Mouse (Mus musculus): ENCODE measurements around the gene Lrrc25. TPM values are rescaled to one million over a fixed set of nuclear protein-coding genes. Genes with fewer than 3 reads are reported as not detected.
A peak's percentile ranks its signal among the peaks of the same experiment; 100 is the strongest.

The Lrrc25 gene
- total RNA-seq, 1 experiment = 0.13 TPM

GRCm38 (mm10) chr8:70591569-70591968 is 24.4 kb upstream of the Lrrc25 start:
- H3K9me3 ChIP-seq (ENCODE audit: control insufficient read depth, insufficient read depth, low read depth, low read length) = no peaks in the 10 kb centered on the region
- peak overlapping the region in 1 of 2 experiments; percentile 25; a peak in 1 of 4 replicates for H3K4me3 ChIP-seq (ENCODE audit: insufficient read depth in 1 of 2, low read depth in 1 of 2, low read length in 2 of 2, poor library complexity in 1 of 2, severe bottlenecking in 1 of 2)
- no peak for DNase-seq (ENCODE audit: low read depth, low spot score)
- H3K36me3 ChIP-seq (ENCODE audit: control insufficient read depth, insufficient read depth, low read length, poor library complexity, severe bottlenecking) = peaks cover 26% of the 10 kb centered on the region
- peaks cover 2 to 25% of the 10 kb centered on the region in 2 experiments; a peak in 1 of 4 replicates for H3K4me1 ChIP-seq (ENCODE audit: control insufficient read depth in 2 of 2, insufficient read depth in 2 of 2, low read length in 2 of 2, poor library complexity in 1 of 2)
- in situ Hi-C loops (cut with MboI; ENCODE audit: low sequenced_read_pairs in 2 of 2, unreplicated experiment in 2 of 2) = no loop called here
- H3K9ac ChIP-seq (ENCODE audit: insufficient read depth, low read depth, low read length, poor library complexity, severe bottlenecking) = no peak overlapping the region
- TF ChIP-seq HCFC1 (IDR thresholded peaks at IDR 0.05; ENCODE audit: borderline replicate concordance, insufficient read depth, low read length) (no peak), ZC3H11A (IDR thresholded peaks at IDR 0.05; ENCODE audit: borderline replicate concordance, low read depth, low read length) (no peak)
- no peak overlapping the region for H3K27ac ChIP-seq (ENCODE audit: insufficient read depth, low read depth, low read length, poor library complexity, severe bottlenecking)

GRCm38 (mm10) chr8:70593173-70593572 is 22.8 kb upstream of the Lrrc25 start:
- H3K4me3 ChIP-seq (ENCODE audit: insufficient read depth in 1 of 2, low read depth in 1 of 2, low read length in 2 of 2, poor library complexity in 1 of 2, severe bottlenecking in 1 of 2) = no peak overlapping the region
- no peak overlapping the region for H3K27ac ChIP-seq (ENCODE audit: insufficient read depth, low read depth, low read length, poor library complexity, severe bottlenecking)
- no peak for DNase-seq (ENCODE audit: low read depth, low spot score)
- H3K9ac ChIP-seq (ENCODE audit: insufficient read depth, low read depth, low read length, poor library complexity, severe bottlenecking) = no peak overlapping the region; the same call in 1 of the 2 replicates
- no peaks in the 10 kb centered on the region for H3K9me3 ChIP-seq (ENCODE audit: control insufficient read depth, insufficient read depth, low read depth, low read length)
- H3K4me1 ChIP-seq (ENCODE audit: control insufficient read depth in 2 of 2, insufficient read depth in 2 of 2, low read length in 2 of 2, poor library complexity in 1 of 2) = peaks cover 2 to 25% of the 10 kb centered on the region in 2 experiments; a peak in 1 of 4 replicates
- in situ Hi-C loops (cut with MboI; ENCODE audit: low sequenced_read_pairs in 2 of 2, unreplicated experiment in 2 of 2) = no loop called here
- TF ChIP-seq ZC3H11A (IDR thresholded peaks at IDR 0.05; ENCODE audit: borderline replicate concordance, low read depth, low read length) (no peak), ZNF384 (IDR thresholded peaks at IDR 0.05; ENCODE audit: low read depth, low read length) (no peak), HCFC1 (IDR thresholded peaks at IDR 0.05; ENCODE audit: borderline replicate concordance, insufficient read depth, low read length) (no peak), CHD2 (IDR thresholded peaks at IDR 0.05; ENCODE audit: low read depth, low read length) (no peak), MAFK (IDR thresholded peaks at IDR 0.05; ENCODE audit: insufficient read depth, low read depth, low read length) (no peak)
- H3K36me3 ChIP-seq (ENCODE audit: control insufficient read depth, insufficient read depth, low read length, poor library complexity, severe bottlenecking) = peaks cover 36% of the 10 kb centered on the region

- TF ChIP-seq CHD2 (IDR thresholded peaks at IDR 0.05; ENCODE audit: low read depth, low read length) = no peak
- TF ChIP-seq ZC3H11A (IDR thresholded peaks at IDR 0.05; ENCODE audit: borderline replicate concordance, low read depth, low read length) = no peak
- no peak for TF ChIP-seq ZNF384 (IDR thresholded peaks at IDR 0.05; ENCODE audit: low read depth, low read length)
- TF ChIP-seq MAFK (IDR thresholded peaks at IDR 0.05; ENCODE audit: insufficient read depth, low read depth, low read length) = no peak
- no peak for TF ChIP-seq HCFC1 (IDR thresholded peaks at IDR 0.05; ENCODE audit: borderline replicate concordance, insufficient read depth, low read length)
- H3K36me3 ChIP-seq (ENCODE audit: control insufficient read depth, insufficient read depth, low read length, poor library complexity, severe bottlenecking) = peaks cover 39% of the 10 kb centered on the region
- H3K27ac ChIP-seq (ENCODE audit: insufficient read depth, low read depth, low read length, poor library complexity, severe bottlenecking) = no peak within 1 kb of the TSS
- peak within 1 kb of the TSS; percentile 77 for H3K9ac ChIP-seq (ENCODE audit: insufficient read depth, low read depth, low read length, poor library complexity, severe bottlenecking)
- DNase-seq (ENCODE audit: low read depth, low spot score) = peak; percentile 88
- in situ Hi-C loops (cut with MboI; ENCODE audit: low sequenced_read_pairs in 2 of 2, unreplicated experiment in 2 of 2) = no loop called here
- peaks cover 2 to 31% of the 10 kb centered on the region in 2 experiments; a peak in 2 of 4 replicates for H3K4me1 ChIP-seq (ENCODE audit: control insufficient read depth in 2 of 2, insufficient read depth in 2 of 2, low read length in 2 of 2, poor library complexity in 1 of 2)
- no peaks in the 10 kb centered on the region for H3K9me3 ChIP-seq (ENCODE audit: control insufficient read depth, insufficient read depth, low read depth, low read length)
- peak within 1 kb of the TSS; percentile 69 to 79 for H3K4me3 ChIP-seq (ENCODE audit: insufficient read depth in 1 of 2, low read depth in 1 of 2, low read length in 2 of 2, poor library complexity in 1 of 2, severe bottlenecking in 1 of 2)
Measured at GRCm38 (mm10) chr8:70593961-70594609, 21.9 kb upstream of the Lrrc25 start, which contains the start of gene Isyna1. Gene Isyna1 (plus strand): TSS chr8:70594373.

- H3K4me1 ChIP-seq (ENCODE audit: control insufficient read depth in 2 of 2, insufficient read depth in 2 of 2, low read length in 2 of 2, poor library complexity in 1 of 2) = peaks cover 2 to 30% of the 10 kb centered on the region in 2 experiments; a peak in 2 of 4 replicates
- peak; percentile 18; the same call in 1 of the 2 replicates for TF ChIP-seq HCFC1 (IDR thresholded peaks at IDR 0.05; ENCODE audit: borderline replicate concordance, insufficient read depth, low read length)
- TF ChIP-seq CHD2 (IDR thresholded peaks at IDR 0.05; ENCODE audit: low read depth, low read length) = no peak
- DNase-seq (ENCODE audit: low read depth, low spot score) = no peak
- peaks cover 45% of the 10 kb centered on the region for H3K36me3 ChIP-seq (ENCODE audit: control insufficient read depth, insufficient read depth, low read length, poor library complexity, severe bottlenecking)
- in situ Hi-C loops (cut with MboI; ENCODE audit: low sequenced_read_pairs in 2 of 2, unreplicated experiment in 2 of 2) = no loop called here
- peak overlapping the region; percentile 77 for H3K9ac ChIP-seq (ENCODE audit: insufficient read depth, low read depth, low read length, poor library complexity, severe bottlenecking)
- no peak overlapping the region for H3K27ac ChIP-seq (ENCODE audit: insufficient read depth, low read depth, low read length, poor library complexity, severe bottlenecking)
- peak overlapping the region; percentile 69 to 79 for H3K4me3 ChIP-seq (ENCODE audit: insufficient read depth in 1 of 2, low read depth in 1 of 2, low read length in 2 of 2, poor library complexity in 1 of 2, severe bottlenecking in 1 of 2)
- no peaks in the 10 kb centered on the region for H3K9me3 ChIP-seq (ENCODE audit: control insufficient read depth, insufficient read depth, low read depth, low read length)
Measured at GRCm38 (mm10) chr8:70594621-70595564, 21.1 kb upstream of the Lrrc25 start.

Data from ES-E14 (cell line).